Mouse (Mus musculus): ENCODE measurements around the gene Ahcy.

DNA sequence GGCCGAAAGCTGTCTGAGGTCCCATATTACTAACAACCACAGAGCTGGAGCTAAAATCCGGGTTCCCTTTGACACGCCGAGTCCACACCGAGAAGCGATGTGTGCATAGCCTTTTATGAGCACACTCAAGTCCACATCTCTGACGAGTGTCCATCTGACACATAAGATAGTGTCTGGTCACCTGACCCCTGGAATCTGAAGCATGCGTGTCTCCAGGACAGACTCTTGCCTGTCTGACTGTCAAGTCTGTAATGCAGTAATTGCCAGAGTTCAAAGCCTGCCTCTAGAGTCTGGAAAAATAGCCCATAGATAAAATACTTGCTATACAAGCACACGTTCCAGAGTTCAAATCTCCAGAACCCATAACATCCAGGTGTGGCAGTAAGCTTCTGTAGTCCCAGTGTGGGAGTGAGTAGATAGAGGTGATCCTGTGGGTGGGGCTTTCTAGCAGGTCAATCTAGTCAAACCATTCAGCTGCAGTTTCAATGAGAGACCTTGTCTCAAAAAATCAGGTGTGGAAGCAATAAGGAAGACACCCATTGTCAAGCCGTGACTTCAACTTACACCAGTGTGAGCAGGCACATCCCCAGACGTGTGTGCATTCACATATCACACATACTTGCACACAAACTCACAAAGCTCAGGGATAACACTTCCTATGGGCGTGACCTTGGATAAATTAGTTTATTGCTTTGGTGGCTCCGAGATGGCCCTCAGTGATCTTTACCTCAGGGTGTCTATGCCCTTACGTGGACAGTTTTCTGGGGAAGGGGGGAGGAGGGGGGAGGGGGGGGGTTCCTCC lies 25.9 kb upstream of the Ahcy start:
- no peak for TF ChIP-seq CTCF (IDR thresholded peaks at IDR 0.05)
- no peak for TF ChIP-seq EP300 (IDR thresholded peaks at IDR 0.05)
